Mouse (Mus musculus): ENCODE results near the gene Stx16. TPM values are rescaled to one million over a fixed set of nuclear protein-coding genes. Genes with fewer than 3 reads are reported as not detected.

Stx16 gene
- polyA plus RNA-seq, 1 experiment = 57.3 TPM

GRCm38 (mm10) chr2:174118141-174118540 lies 42.0 kb downstream of the Stx16 start:
- H3K9ac ChIP-seq (ENCODE audit: low read depth, poor library complexity, severe bottlenecking) = no peak overlapping the region
- no peaks in the 10 kb centered on the region for H3K9me3 ChIP-seq (replicated peaks; ENCODE audit: control insufficient read depth, insufficient read depth, low read length, poor library complexity, severe bottlenecking)
- H3K4me1 ChIP-seq (ENCODE audit: control insufficient read depth, insufficient read depth, low read length) = no peaks in the 10 kb centered on the region
- no peak overlapping the region for H3K4me3 ChIP-seq (ENCODE audit: low read depth, low read length)
- H3K27ac ChIP-seq (ENCODE audit: insufficient read depth, low read length) = no peak overlapping the region
- H3K36me3 ChIP-seq (ENCODE audit: control insufficient read depth, insufficient read depth, low read length, poor library complexity, severe bottlenecking) = no peaks in the 10 kb centered on the region; the same call in 1 of the 2 replicates
- TF ChIP-seq EP300 (IDR thresholded peaks at IDR 0.05; ENCODE audit: insufficient read depth, low read depth, low read length) (no peak), CTCF (IDR thresholded peaks at IDR 0.05; ENCODE audit: low read depth, low read length) (peak; percentile 4), POLR2A (IDR thresholded peaks at IDR 0.05; ENCODE audit: insufficient read depth, low read length) (no peak)
- H3K27me3 ChIP-seq (ENCODE audit: control insufficient read depth, insufficient read depth, low read length, poor library complexity, severe bottlenecking) = no peaks in the 10 kb centered on the region

- Histone ChIP-seq H3K9me3 (replicated peaks; ENCODE audit: control insufficient read depth, insufficient read depth, low read length, poor library complexity, severe bottlenecking) (no peaks in the 10 kb centered on the region), H3K27ac (ENCODE audit: insufficient read depth, low read length) (no peak overlapping the region), H3K4me1 (ENCODE audit: control insufficient read depth, insufficient read depth, low read length) (no peaks in the 10 kb centered on the region), H3K36me3 (ENCODE audit: control insufficient read depth, insufficient read depth, low read length, poor library complexity, severe bottlenecking) (no peaks in the 10 kb centered on the region; the same call in 1 of the 2 replicates), H3K9ac (ENCODE audit: low read depth, poor library complexity, severe bottlenecking) (no peak overlapping the region), H3K4me3 (ENCODE audit: low read depth, low read length) (no peak overlapping the region), H3K27me3 (ENCODE audit: control insufficient read depth, insufficient read depth, low read length, poor library complexity, severe bottlenecking) (no peaks in the 10 kb centered on the region)
- TF ChIP-seq POLR2A (IDR thresholded peaks at IDR 0.05; ENCODE audit: insufficient read depth, low read length) = no peak
- TF ChIP-seq EP300 (IDR thresholded peaks at IDR 0.05; ENCODE audit: insufficient read depth, low read depth, low read length) = no peak
- no peak for TF ChIP-seq CTCF (IDR thresholded peaks at IDR 0.05; ENCODE audit: low read depth, low read length)
Measured at GRCm38 (mm10) chr2:174119259-174119658, 43.2 kb downstream of the Stx16 start.

DNA sequence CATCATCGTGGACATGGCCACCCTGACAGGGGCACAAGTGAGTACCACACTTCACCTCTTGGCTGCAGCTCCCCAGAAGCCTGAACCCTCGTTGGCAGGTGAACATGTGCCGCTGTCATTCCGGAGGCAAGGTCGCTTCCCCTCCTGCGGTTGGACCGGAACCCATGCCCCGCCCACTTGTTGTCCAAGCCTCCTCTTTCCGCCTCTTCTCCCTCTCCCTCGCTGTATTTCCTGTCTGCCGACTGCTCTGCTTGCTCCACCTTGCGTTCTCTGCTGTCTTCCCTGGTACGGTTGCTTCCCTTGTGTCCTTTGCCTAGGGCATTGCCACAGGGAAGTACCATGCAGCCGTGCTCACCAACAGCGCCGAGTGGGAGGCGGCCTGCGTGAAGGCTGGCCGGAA lies 44.5 kb downstream of the Stx16 start:
- no peak overlapping the region for H3K9ac ChIP-seq (ENCODE audit: low read depth, poor library complexity, severe bottlenecking)
- no peak overlapping the region for H3K4me3 ChIP-seq (ENCODE audit: low read depth, low read length)
- no peaks in the 10 kb centered on the region for H3K27me3 ChIP-seq (ENCODE audit: control insufficient read depth, insufficient read depth, low read length, poor library complexity, severe bottlenecking)
- no peak for TF ChIP-seq CTCF (IDR thresholded peaks at IDR 0.05; ENCODE audit: low read depth, low read length)
- TF ChIP-seq POLR2A (IDR thresholded peaks at IDR 0.05; ENCODE audit: insufficient read depth, low read length) = no peak
- TF ChIP-seq EP300 (IDR thresholded peaks at IDR 0.05; ENCODE audit: insufficient read depth, low read depth, low read length) = no peak
- H3K9me3 ChIP-seq (replicated peaks; ENCODE audit: control insufficient read depth, insufficient read depth, low read length, poor library complexity, severe bottlenecking) = no peaks in the 10 kb centered on the region
- H3K36me3 ChIP-seq (ENCODE audit: control insufficient read depth, insufficient read depth, low read length, poor library complexity, severe bottlenecking) = no peaks in the 10 kb centered on the region; the same call in 1 of the 2 replicates
- H3K27ac ChIP-seq (ENCODE audit: insufficient read depth, low read length) = no peak overlapping the region
- H3K4me1 ChIP-seq (ENCODE audit: control insufficient read depth, insufficient read depth, low read length) = no peaks in the 10 kb centered on the region

- H3K9ac ChIP-seq (ENCODE audit: low read depth, poor library complexity, severe bottlenecking) = no peak overlapping the region
- H3K36me3 ChIP-seq (ENCODE audit: control insufficient read depth, insufficient read depth, low read length, poor library complexity, severe bottlenecking) = no peaks in the 10 kb centered on the region; the same call in 1 of the 2 replicates
- H3K9me3 ChIP-seq (replicated peaks; ENCODE audit: control insufficient read depth, insufficient read depth, low read length, poor library complexity, severe bottlenecking) = no peaks in the 10 kb centered on the region
- H3K27me3 ChIP-seq (ENCODE audit: control insufficient read depth, insufficient read depth, low read length, poor library complexity, severe bottlenecking) = no peaks in the 10 kb centered on the region
- H3K4me1 ChIP-seq (ENCODE audit: control insufficient read depth, insufficient read depth, low read length) = no peaks in the 10 kb centered on the region
- no peak overlapping the region for H3K4me3 ChIP-seq (ENCODE audit: low read depth, low read length)
- TF ChIP-seq CTCF (IDR thresholded peaks at IDR 0.05; ENCODE audit: low read depth, low read length) = no peak
- TF ChIP-seq EP300 (IDR thresholded peaks at IDR 0.05; ENCODE audit: insufficient read depth, low read depth, low read length) = no peak
- TF ChIP-seq POLR2A (IDR thresholded peaks at IDR 0.05; ENCODE audit: insufficient read depth, low read length) = no peak
- no peak overlapping the region for H3K27ac ChIP-seq (ENCODE audit: insufficient read depth, low read length)
Measured at GRCm38 (mm10) chr2:174121411-174121947, 45.4 kb downstream of the Stx16 start.

DNA sequence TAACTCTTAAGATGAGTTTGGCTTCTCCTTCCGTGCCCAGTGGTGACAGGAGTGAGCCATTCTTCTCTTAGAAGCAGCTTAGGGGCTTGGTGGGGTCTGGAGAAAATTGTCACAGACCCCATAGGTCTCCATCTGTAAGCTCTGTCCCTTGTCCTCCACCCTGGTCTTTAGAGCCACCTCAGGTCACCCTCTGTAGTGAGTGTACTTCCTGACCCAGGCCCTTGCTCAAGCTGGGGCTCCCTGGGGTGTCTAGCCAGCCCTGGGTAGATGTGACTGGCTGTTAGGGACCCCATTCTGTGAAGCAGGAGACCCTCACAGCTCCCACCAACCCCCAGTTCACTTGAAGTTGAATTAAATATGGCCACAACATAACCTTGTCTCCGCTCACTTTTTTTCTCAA lies 46.2 kb downstream of the Stx16 start:
- TF ChIP-seq CTCF (IDR thresholded peaks at IDR 0.05; ENCODE audit: low read depth, low read length) (no peak), EP300 (IDR thresholded peaks at IDR 0.05; ENCODE audit: insufficient read depth, low read depth, low read length) (no peak), POLR2A (IDR thresholded peaks at IDR 0.05; ENCODE audit: insufficient read depth, low read length) (no peak)
- Histone ChIP-seq H3K9me3 (replicated peaks; ENCODE audit: control insufficient read depth, insufficient read depth, low read length, poor library complexity, severe bottlenecking) (no peaks in the 10 kb centered on the region), H3K27me3 (ENCODE audit: control insufficient read depth, insufficient read depth, low read length, poor library complexity, severe bottlenecking) (no peaks in the 10 kb centered on the region), H3K36me3 (ENCODE audit: control insufficient read depth, insufficient read depth, low read length, poor library complexity, severe bottlenecking) (no peaks in the 10 kb centered on the region; the same call in 1 of the 2 replicates), H3K27ac (ENCODE audit: insufficient read depth, low read length) (no peak overlapping the region), H3K4me3 (ENCODE audit: low read depth, low read length) (no peak overlapping the region), H3K4me1 (ENCODE audit: control insufficient read depth, insufficient read depth, low read length) (peaks cover 1% of the 10 kb centered on the region), H3K9ac (ENCODE audit: low read depth, poor library complexity, severe bottlenecking) (no peak overlapping the region)

DNA sequence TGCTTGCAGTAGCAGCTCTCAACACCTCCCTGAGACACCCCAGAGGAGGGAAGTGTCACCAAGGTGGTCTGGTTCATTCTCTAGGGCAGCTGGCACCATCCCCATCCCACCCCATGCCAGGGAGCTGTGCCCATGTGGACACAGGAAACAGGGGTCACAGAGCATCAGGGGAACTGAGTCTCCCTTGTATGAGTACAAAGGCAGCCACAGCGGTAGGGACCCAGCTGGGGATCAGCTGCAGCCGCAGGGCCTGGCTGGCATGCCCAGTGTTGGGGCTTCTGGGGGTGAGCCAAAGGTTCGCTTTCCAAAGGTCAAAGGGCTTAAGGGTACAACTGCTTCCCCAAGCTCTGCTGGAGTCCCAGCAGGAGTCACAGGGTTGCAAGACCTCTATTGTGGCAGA lies 47.6 kb downstream of the Stx16 start:
- Histone ChIP-seq H3K36me3 (ENCODE audit: control insufficient read depth, insufficient read depth, low read length, poor library complexity, severe bottlenecking) (no peaks in the 10 kb centered on the region; the same call in 1 of the 2 replicates), H3K9me3 (replicated peaks; ENCODE audit: control insufficient read depth, insufficient read depth, low read length, poor library complexity, severe bottlenecking) (no peaks in the 10 kb centered on the region), H3K27ac (ENCODE audit: insufficient read depth, low read length) (no peak overlapping the region), H3K9ac (ENCODE audit: low read depth, poor library complexity, severe bottlenecking) (no peak overlapping the region), H3K27me3 (ENCODE audit: control insufficient read depth, insufficient read depth, low read length, poor library complexity, severe bottlenecking) (no peaks in the 10 kb centered on the region), H3K4me1 (ENCODE audit: control insufficient read depth, insufficient read depth, low read length) (peaks cover 2% of the 10 kb centered on the region), H3K4me3 (ENCODE audit: low read depth, low read length) (no peak overlapping the region)
- TF ChIP-seq EP300 (IDR thresholded peaks at IDR 0.05; ENCODE audit: insufficient read depth, low read depth, low read length) = no peak
- no peak for TF ChIP-seq CTCF (IDR thresholded peaks at IDR 0.05; ENCODE audit: low read depth, low read length)
- no peak for TF ChIP-seq POLR2A (IDR thresholded peaks at IDR 0.05; ENCODE audit: insufficient read depth, low read length)
